Mouse (Mus musculus) liver, embryonic 11.5 days (tissue): ENCODE data around the gene Coro1b. TPM values are rescaled to one million over a fixed set of nuclear protein-coding genes. Genes with fewer than 3 reads are reported as not detected.

ENCODE experiments used
- ATAC-seq: fragments of 200-750 bp; cut with Nextera tagmentation; replicated peaks from 2 replicates; pipeline ENCODE4 v1.8.0; 2017; ENCODE audit warnings: moderate number of reproducible peaks, mild to moderate bottlenecking, moderate TSS enrichment, moderate library complexity; ENCODE audit not compliant: low FRiP score
- DNase-seq: peaks from one replicate; pipeline ENCODE4 v3.0.0-alpha.2; 2017; ENCODE audit warnings: low spot score
- H3K27ac ChIP-seq: fragments of 300-500 bp; sonication (generic); 2 replicates; pipeline ENCODE4 v1.5.1; 2014; ENCODE audit warnings: mild to moderate bottlenecking, low read depth, low read length, control low read depth
- H3K27me3 ChIP-seq: fragments of 300-500 bp; sonication (generic); replicated peaks from 2 replicates; pipeline ENCODE4 v1.6.1; 2014; ENCODE audit warnings: low read length, mixed read lengths; ENCODE audit not compliant: control insufficient read depth, insufficient read depth
- H3K36me3 ChIP-seq: fragments of 300-500 bp; sonication (generic); 2 replicates; pipeline ENCODE4 v1.6.1; 2014; ENCODE audit warnings: mild to moderate bottlenecking, low read length, moderate library complexity, mixed read lengths; ENCODE audit not compliant: control insufficient read depth, insufficient read depth
- H3K4me1 ChIP-seq: fragments of 300-500 bp; sonication (generic); replicated peaks from 2 replicates; pipeline ENCODE4 v1.6.1; 2014; ENCODE audit warnings: low read length, mixed read lengths; ENCODE audit not compliant: control insufficient read depth, insufficient read depth
- H3K4me2 ChIP-seq: fragments of 300-500 bp; sonication (generic); 2 replicates; pipeline ENCODE4 v1.6.1; 2014; ENCODE audit warnings: mild to moderate bottlenecking, control low read depth, moderate library complexity
- H3K4me3 ChIP-seq: fragments of 300-500 bp; sonication (generic); 2 replicates; pipeline ENCODE4 v1.5.1; 2014; ENCODE audit warnings: low read depth, low read length, control low read depth
- H3K9ac ChIP-seq: fragments of 300-500 bp; sonication (generic); 2 replicates; pipeline ENCODE4 v1.6.1; 2014; ENCODE audit warnings: low read depth, low read length, control low read depth
- H3K9me3 ChIP-seq: fragments of 300-500 bp; sonication (generic); 2 replicates; pipeline ENCODE4 v1.6.1; 2016; ENCODE audit warnings: low read length, inconsistent platforms, mixed read lengths; ENCODE audit not compliant: control insufficient read depth
- WGBS: fragments of 180-500 bp; shearing (Covaris S2); extraction: QIAGEN DNeasy Blood & Tissue Kit; methylation state at CpG from one replicate; pipeline ENCODE4 v1.1.7; 2014; 5-methylcytosine and 5-hydroxymethylcytosine counted together
- polyA plus RNA-seq: library from polyadenylated mRNA; unstranded; fragments of >200 nt; fragmentation: Nextera tagmentation; extraction: Ambion mirVana; gene quantifications from 2 replicates; pipeline ENCODE4 v1.2.1, GENCODE M21; 2014

Coro1b gene
- polyA plus RNA-seq: 126 and 132 TPM in 2 replicates

- peak; percentile 95 for ATAC-seq
- peak within 1 kb of the TSS; percentile 74 for H3K27ac ChIP-seq
- H3K4me1 ChIP-seq: peaks cover 19% of the 10 kb centered on the region
- H3K27me3 ChIP-seq: no peaks in the 10 kb centered on the region
- peak within 1 kb of the TSS; percentile 91 for H3K9ac ChIP-seq
- H3K36me3 ChIP-seq: peaks cover 9% of the 10 kb centered on the region; the same call in 1 of the 2 replicates
- DNase-seq: peak; percentile 97
- WGBS: 1% methylated on average over 33 of the region's 33 CpGs
- H3K4me3 ChIP-seq: peak within 1 kb of the TSS; percentile 83
- H3K4me2 ChIP-seq: peak within 1 kb of the TSS; percentile 68
- no peaks in the 10 kb centered on the region for H3K9me3 ChIP-seq
Observed at GRCm38 (mm10) chr19:4148491-4148806, at the start of gene Coro1b. TSS of gene Coro1b (plus strand) at chr19:4148619.

DNA sequence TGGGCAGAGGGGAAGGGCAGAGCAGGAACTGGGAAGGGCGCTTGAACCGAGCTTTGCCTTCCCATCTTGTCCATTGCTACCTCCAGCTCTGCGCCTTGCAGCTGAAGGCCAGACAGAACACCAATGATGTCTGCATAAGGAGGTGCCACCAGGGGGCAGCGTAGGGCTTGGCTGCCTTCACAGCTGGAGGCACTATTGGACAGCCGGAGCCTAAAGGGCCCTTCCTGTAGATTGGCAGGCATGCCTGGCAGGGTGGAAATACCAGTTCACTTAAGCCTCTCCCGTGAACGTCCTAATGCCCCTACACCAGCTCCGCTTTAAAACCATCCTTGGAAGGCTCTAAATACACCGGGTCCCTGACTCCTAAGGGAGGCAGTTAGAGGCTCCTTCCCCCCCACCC is 49.4 kb upstream of the Coro1b start:
- H3K4me3 ChIP-seq: peak overlapping the region; percentile 69; the same call in 1 of the 2 replicates
- WGBS: 8% methylated on average over 9 of the region's 9 CpGs
- no peak overlapping the region for H3K9ac ChIP-seq
- peak; percentile 25; the same call in 1 of the 2 replicates for ATAC-seq
- no peaks in the 10 kb centered on the region for H3K36me3 ChIP-seq
- H3K9me3 ChIP-seq: no peaks in the 10 kb centered on the region
- H3K4me1 ChIP-seq: peaks cover 31% of the 10 kb centered on the region
- H3K27me3 ChIP-seq: peaks cover 22% of the 10 kb centered on the region
- peak; percentile 87 for DNase-seq
- peak overlapping the region; percentile 92 for H3K4me2 ChIP-seq
- H3K27ac ChIP-seq: peak overlapping the region; percentile 57; the same call in 1 of the 2 replicates

- peaks cover 27% of the 10 kb centered on the region for H3K27me3 ChIP-seq
- peak within 1 kb of the TSS; percentile 59 for H3K9ac ChIP-seq
- H3K4me3 ChIP-seq: peak within 1 kb of the TSS; percentile 69
- H3K9me3 ChIP-seq: no peaks in the 10 kb centered on the region
- peak within 1 kb of the TSS; percentile 92 for H3K4me2 ChIP-seq
- ATAC-seq: peak; percentile 32; the same call in 1 of the 2 replicates
- H3K27ac ChIP-seq: peak within 1 kb of the TSS; percentile 57; the same call in 1 of the 2 replicates
- no peaks in the 10 kb centered on the region for H3K36me3 ChIP-seq
- peaks cover 31% of the 10 kb centered on the region for H3K4me1 ChIP-seq
- peak; percentile 80 for DNase-seq
- 2% methylated on average over 53 of the region's 53 CpGs for WGBS
Observed at GRCm38 (mm10) chr19:4099837-4100717, 48.3 kb upstream of the Coro1b start, which contains the start of gene Pitpnm1. TSS of gene Pitpnm1 (plus strand) at chr19:4099998.

GRCm38 (mm10) chr19:4100718-4101261 is 47.6 kb upstream of the Coro1b start:
- Histone ChIP-seq H3K4me3 (peak overlapping the region; percentile 69), H3K9me3 (no peaks in the 10 kb centered on the region), H3K4me1 (peaks cover 31% of the 10 kb centered on the region), H3K27ac (no peak overlapping the region), H3K4me2 (peak overlapping the region; percentile 92), H3K36me3 (no peaks in the 10 kb centered on the region), H3K9ac (peak overlapping the region; percentile 22), H3K27me3 (peaks cover 27% of the 10 kb centered on the region)
- under 1% methylated on average over 46 of the region's 52 CpGs for WGBS
- ATAC-seq (no peak), DNase-seq (peak; percentile 48)

DNA sequence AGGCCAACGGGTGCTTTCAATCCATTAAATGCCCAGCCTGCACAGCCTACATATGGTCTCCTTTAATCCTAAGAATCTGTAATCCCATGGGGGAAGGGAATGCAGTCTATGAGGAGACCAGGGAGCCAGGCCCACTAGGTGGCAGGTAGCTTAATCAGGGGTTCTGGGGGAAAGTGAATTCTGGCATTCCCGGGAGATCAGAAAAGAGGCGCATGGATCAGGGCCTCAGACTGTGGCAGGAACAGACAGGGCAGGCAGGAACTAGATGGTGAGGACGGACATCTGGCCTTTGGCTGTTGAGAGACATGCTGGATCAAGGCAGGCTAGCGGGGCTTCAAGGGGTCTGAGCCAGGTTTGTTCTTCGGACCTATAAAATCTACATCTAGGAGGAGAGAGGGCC is 47.0 kb upstream of the Coro1b start:
- 81% methylated on average over 6 of the region's 6 CpGs for WGBS
- no peak overlapping the region for H3K27ac ChIP-seq
- H3K4me3 ChIP-seq: no peak overlapping the region; the same call in 1 of the 2 replicates
- H3K36me3 ChIP-seq: no peaks in the 10 kb centered on the region
- ATAC-seq (no peak), DNase-seq (no peak)
- no peaks in the 10 kb centered on the region for H3K9me3 ChIP-seq
- no peak overlapping the region for H3K9ac ChIP-seq
- H3K4me2 ChIP-seq: peak overlapping the region; percentile 92
- H3K4me1 ChIP-seq: peaks cover 31% of the 10 kb centered on the region
- H3K27me3 ChIP-seq: peaks cover 27% of the 10 kb centered on the region

DNA sequence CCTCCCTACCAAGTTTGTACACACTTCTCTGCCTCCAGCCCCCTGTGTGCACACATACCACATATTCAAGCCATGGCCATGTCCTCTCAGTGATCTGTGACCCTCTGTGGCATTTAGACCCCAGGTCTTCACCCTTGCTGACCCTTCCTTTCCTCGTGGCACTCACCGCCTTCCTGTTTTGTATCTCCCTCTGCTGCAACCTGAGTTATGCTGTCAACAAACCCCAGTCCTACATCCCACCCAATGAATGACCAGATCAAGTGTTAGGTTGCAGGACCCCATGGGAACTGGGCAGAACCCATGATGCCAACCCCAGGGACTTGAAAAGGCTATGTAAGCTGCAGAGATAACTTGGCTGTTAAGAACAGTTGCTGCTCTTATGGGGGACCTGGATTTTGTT is 46.4 kb upstream of the Coro1b start:
- DNase-seq (no peak), ATAC-seq (no peak)
- WGBS: 66% methylated on average over 2 of the region's 2 CpGs

GRCm38 (mm10) chr19:4102626-4103025 is 45.8 kb upstream of the Coro1b start:
- no peak for DNase-seq
- Histone ChIP-seq H3K4me1 (peaks cover 30% of the 10 kb centered on the region), H3K9me3 (no peaks in the 10 kb centered on the region), H3K9ac (no peak overlapping the region), H3K4me3 (no peak overlapping the region), H3K27ac (no peak overlapping the region), H3K27me3 (peaks cover 27% of the 10 kb centered on the region), H3K36me3 (no peaks in the 10 kb centered on the region), H3K4me2 (no peak overlapping the region)
- no peak for ATAC-seq
- 88% methylated on average over 12 of the region's 12 CpGs for WGBS

More for the DNA sequence above, 46.4 kb upstream of the Coro1b start:
- Histone ChIP-seq H3K4me2 (no peak overlapping the region), H3K9me3 (no peaks in the 10 kb centered on the region), H3K27ac (no peak overlapping the region), H3K9ac (no peak overlapping the region), H3K4me1 (peaks cover 31% of the 10 kb centered on the region), H3K4me3 (no peak overlapping the region), H3K27me3 (peaks cover 27% of the 10 kb centered on the region), H3K36me3 (no peaks in the 10 kb centered on the region)

DNA sequence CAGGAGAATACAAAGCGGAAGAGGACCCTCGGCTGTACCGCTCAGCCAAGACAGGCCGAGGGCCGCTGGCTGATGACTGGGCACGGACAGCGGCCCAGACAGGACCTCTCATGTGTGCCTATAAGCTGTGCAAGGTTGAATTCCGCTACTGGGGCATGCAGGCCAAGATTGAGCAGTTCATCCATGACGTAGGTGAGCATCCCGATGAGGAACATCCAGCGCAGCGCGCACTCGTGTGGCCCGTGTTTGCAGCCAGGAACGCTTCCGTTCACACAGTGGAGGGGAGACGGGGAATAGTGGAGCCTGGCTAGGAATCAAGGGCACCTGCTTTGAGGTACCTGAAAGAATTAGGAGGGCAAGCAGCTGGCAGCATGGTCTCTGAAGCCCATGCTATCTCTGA is 45.1 kb upstream of the Coro1b start:
- ATAC-seq (no peak), DNase-seq (no peak)
- H3K4me3 ChIP-seq: no peak overlapping the region
- no peak overlapping the region for H3K4me2 ChIP-seq
- WGBS: 90% methylated on average over 18 of the region's 18 CpGs
- H3K9me3 ChIP-seq: no peaks in the 10 kb centered on the region
- H3K9ac ChIP-seq: no peak overlapping the region
- no peaks in the 10 kb centered on the region for H3K36me3 ChIP-seq
- H3K27ac ChIP-seq: no peak overlapping the region
- H3K27me3 ChIP-seq: peaks cover 27% of the 10 kb centered on the region
- H3K4me1 ChIP-seq: peaks cover 23% of the 10 kb centered on the region
